In genomic region chr2:155223145-155223544, GRCm38 (mm10) we compare ENCODE assay signal across 20 mouse cellular contexts.
"Had no signal": no experiment of that assay in that cellular context is flagged by ENCODE, and none has a peak within 500 bp of the region (broad histone marks: within the 10 kb centered on the region; RNA-seq: fewer than 3 reads in every experiment).

No protein-coding gene starts in this region.

- DNase-seq: kidney, postnatal 10 days; kidney, postnatal 36 days; layer of hippocampus, postnatal 36 days; liver, embryonic 13.5 days; lung, adult 2 months; lung, postnatal 14 days; lung, postnatal 4 days; right cerebral cortex, adult 18-20 months; right cerebral cortex, postnatal 14 days; right cerebral cortex, postnatal 4 days; thymus, adult 2 months; thymus, postnatal 14 days; thymus, postnatal 4 days had no signal

- H3K9ac ChIP-seq: kidney, embryonic 15.5 days; liver, embryonic 13.5 days; midbrain, embryonic 12.5 days; midbrain, embryonic 15.5 days; neural tube, embryonic 12.5 days; neural tube, embryonic 15.5 days; stomach, embryonic 15.5 days had no signal

- H3K27ac ChIP-seq: kidney, embryonic 15.5 days; left cerebral cortex, adult 2 months; liver, embryonic 13.5 days; midbrain, embryonic 12.5 days; midbrain, embryonic 15.5 days; neural tube, embryonic 12.5 days; neural tube, embryonic 15.5 days; stomach, embryonic 15.5 days had no signal

- ATAC-seq: midbrain, embryonic 15.5 days had no signal

- H3K27me3 ChIP-seq: kidney, embryonic 15.5 days; liver, embryonic 13.5 days; midbrain, embryonic 12.5 days; midbrain, embryonic 15.5 days; neural tube, embryonic 12.5 days; neural tube, embryonic 15.5 days; stomach, embryonic 15.5 days had no signal

- H3K4me2 ChIP-seq: kidney, embryonic 15.5 days; liver, embryonic 13.5 days; midbrain, embryonic 12.5 days; midbrain, embryonic 15.5 days; neural tube, embryonic 12.5 days; neural tube, embryonic 15.5 days; stomach, embryonic 15.5 days had no signal

- H3K4me3 ChIP-seq: kidney, embryonic 15.5 days; left cerebral cortex, adult 2 months; liver, embryonic 13.5 days; midbrain, embryonic 12.5 days; midbrain, embryonic 15.5 days; neural tube, embryonic 12.5 days; neural tube, embryonic 15.5 days; stomach, embryonic 15.5 days had no signal

- H3K4me1 ChIP-seq: kidney, embryonic 15.5 days; midbrain, embryonic 12.5 days; midbrain, embryonic 15.5 days; neural tube, embryonic 12.5 days; neural tube, embryonic 15.5 days; stomach, embryonic 15.5 days had no signal

- H3K9me3 ChIP-seq: kidney, embryonic 15.5 days; liver, embryonic 13.5 days; midbrain, embryonic 12.5 days; midbrain, embryonic 15.5 days; neural tube, embryonic 12.5 days; neural tube, embryonic 15.5 days; stomach, embryonic 15.5 days had no signal
